Mouse (Mus musculus) heart, adult 10 weeks (tissue): ENCODE results near the gene Msx1. TPM values are rescaled to one million over a fixed set of nuclear protein-coding genes. Genes with fewer than 3 reads are reported as not detected.

Experiments
- polyA plus RNA-seq: library from polyadenylated mRNA; stranded (reverse); fragments of 350-450 nt; fragmentation: Illumina TruSeq; extraction: RNeasy Lipid Tissue Mini Kit (QIAGEN cat#74804); gene quantifications from one replicate; pipeline ENCODE4 v1.2.3, GENCODE M21; 2014; ENCODE audit warnings: low read depth, low replicate concordance

Gene Msx1
- polyA plus RNA-seq, result 2.5 TPM

GRCm38 (mm10) chr5:37824461-37824795, at the start of gene Msx1:
Msx1 (minus strand) TSS chr5:37824583.

Other genes starting within 250 kb of the Msx1 start
- 1.0 TPM for gene Stk32b, start 107.4 kb downstream of the Msx1 start, polyA plus RNA-seq
- 53.2 TPM for gene Cytl1, start 89.1 kb downstream of the Msx1 start, polyA plus RNA-seq
- 18.3 TPM for gene Stx18, start 214.2 kb upstream of the Msx1 start, polyA plus RNA-seq